Mouse (Mus musculus) heart, embryonic 14.5 days (tissue): ENCODE data around the gene Dtnb. TPM values are rescaled to one million over a fixed set of nuclear protein-coding genes. Genes with fewer than 3 reads are reported as not detected.

Experiments
- ATAC-seq: fragments of 200-750 bp; cut with Nextera tagmentation; 2 replicates; pipeline ENCODE4 v1.8.0; 2017; ENCODE audit warnings: low read depth, moderate TSS enrichment; ENCODE audit not compliant: insufficient number of reproducible peaks, insufficient read depth, low FRiP score
- H3K27ac ChIP-seq, 2 experiments: fragments of 200-500 bp in 1 of 2; fragments of 300-500 bp in 1 of 2; sonication (generic) in 1 of 2; replicated peaks in 1 of 2; 2 replicates each; pipeline ENCODE4 v1.5.1; 2012 to 2014; ENCODE audit warnings: low read depth in 2 of 2, low read length in 2 of 2, control low read depth in 1 of 2, mild to moderate bottlenecking in 1 of 2, mixed read lengths in 1 of 2; ENCODE audit not compliant: control insufficient read depth in 1 of 2, insufficient read depth in 1 of 2
- H3K27me3 ChIP-seq: fragments of 300-500 bp; sonication (generic); 2 replicates; pipeline ENCODE4 v1.6.1; 2014; ENCODE audit warnings: mild to moderate bottlenecking, low read length, control low read depth; ENCODE audit not compliant: control insufficient read depth, insufficient read depth
- H3K36me3 ChIP-seq: fragments of 300-500 bp; sonication (generic); 2 replicates; pipeline ENCODE4 v1.6.1; 2014; ENCODE audit warnings: mild to moderate bottlenecking, control low read depth, low read length, mixed read lengths; ENCODE audit not compliant: control insufficient read depth, insufficient read depth
- H3K4me1 ChIP-seq, 2 experiments: fragments of 200-500 bp in 1 of 2; fragments of 300-500 bp in 1 of 2; sonication (generic) in 1 of 2; 2 replicates each; pipeline ENCODE4 v1.6.1; 2012 to 2014; ENCODE audit warnings: low read length in 2 of 2, control low read depth in 1 of 2, mixed read lengths in 1 of 2; ENCODE audit not compliant: control insufficient read depth in 2 of 2, insufficient read depth in 2 of 2
- H3K4me2 ChIP-seq: fragments of 300-500 bp; sonication (generic); 2 replicates; pipeline ENCODE4 v1.6.1; 2014; ENCODE audit warnings: mild to moderate bottlenecking, low read length
- H3K4me3 ChIP-seq, 2 experiments: fragments of 200-500 bp in 1 of 2; fragments of 300-500 bp in 1 of 2; sonication (generic) in 1 of 2; 2 replicates each; pipeline ENCODE4 v1.5.1; 2012 to 2014; ENCODE audit warnings: low read length in 2 of 2, mild to moderate bottlenecking in 2 of 2, control low read depth in 1 of 2, low read depth in 1 of 2, moderate library complexity in 1 of 2; ENCODE audit not compliant: control insufficient read depth in 1 of 2, insufficient read depth in 1 of 2
- H3K9ac ChIP-seq: fragments of 300-500 bp; sonication (generic); 2 replicates; pipeline ENCODE4 v1.6.1; 2014; ENCODE audit warnings: mild to moderate bottlenecking, low read length
- H3K9me3 ChIP-seq: fragments of 300-500 bp; sonication (generic); 2 replicates; pipeline ENCODE4 v1.6.1; 2016; ENCODE audit warnings: low read length, control low read depth; ENCODE audit not compliant: control insufficient read depth
- WGBS: fragments of 180-500 bp; shearing (Covaris S2); extraction: QIAGEN DNeasy Blood & Tissue Kit; methylation state at CpG from one replicate; pipeline ENCODE4 v1.1.7; 2014; 5-methylcytosine and 5-hydroxymethylcytosine counted together
- polyA plus RNA-seq: library from polyadenylated mRNA; unstranded; fragments of >200 nt; fragmentation: Nextera tagmentation; extraction: Ambion mirVana; gene quantifications from 2 replicates; pipeline ENCODE4 v1.2.1, GENCODE M21; 2014

Dtnb gene
- polyA plus RNA-seq, 1 experiment from 2014 or later = 19.6 TPM

- Histone ChIP-seq H3K4me3 (no peak overlapping the region), H3K27me3 (no peaks in the 10 kb centered on the region), H3K4me2 (no peak overlapping the region), H3K9ac (no peak overlapping the region), H3K36me3 (no peaks in the 10 kb centered on the region), H3K4me1 (peaks cover 11 to 19% of the 10 kb centered on the region in 2 experiments), H3K9me3 (no peaks in the 10 kb centered on the region), H3K27ac (no peak overlapping the region)
- WGBS = 84% methylated on average over 6 of the region's 6 CpGs
- ATAC-seq = no peak
Measured at GRCm38 (mm10) chr12:3729521-3730075, 157.4 kb downstream of the Dtnb start.

- peaks cover 6 to 11% of the 10 kb centered on the region in 2 experiments for H3K4me1 ChIP-seq
- peak overlapping the region; percentile 14 to 39; a peak in 2 of 4 replicates for H3K27ac ChIP-seq
- no peaks in the 10 kb centered on the region for H3K9me3 ChIP-seq
- no peak overlapping the region for H3K4me3 ChIP-seq
- no peak overlapping the region for H3K4me2 ChIP-seq
- no peaks in the 10 kb centered on the region for H3K27me3 ChIP-seq
- 55% methylated on average over 11 of the region's 11 CpGs for WGBS
- no peak for ATAC-seq
- no peaks in the 10 kb centered on the region for H3K36me3 ChIP-seq
- H3K9ac ChIP-seq = no peak overlapping the region
Measured at GRCm38 (mm10) chr12:3732623-3733265, 160.6 kb downstream of the Dtnb start.

- Histone ChIP-seq H3K9me3 (no peaks in the 10 kb centered on the region), H3K36me3 (no peaks in the 10 kb centered on the region), H3K27ac (peak overlapping the region in 1 of 2 experiments; percentile 39; a peak in 2 of 4 replicates), H3K4me2 (no peak overlapping the region), H3K4me1 (peaks cover 6 to 11% of the 10 kb centered on the region in 2 experiments), H3K4me3 (no peak overlapping the region), H3K9ac (no peak overlapping the region), H3K27me3 (no peaks in the 10 kb centered on the region)
- WGBS = 43% methylated on average over 7 of the region's 7 CpGs
- ATAC-seq = no peak
Measured at GRCm38 (mm10) chr12:3733328-3733727, 161.1 kb downstream of the Dtnb start.

DNA sequence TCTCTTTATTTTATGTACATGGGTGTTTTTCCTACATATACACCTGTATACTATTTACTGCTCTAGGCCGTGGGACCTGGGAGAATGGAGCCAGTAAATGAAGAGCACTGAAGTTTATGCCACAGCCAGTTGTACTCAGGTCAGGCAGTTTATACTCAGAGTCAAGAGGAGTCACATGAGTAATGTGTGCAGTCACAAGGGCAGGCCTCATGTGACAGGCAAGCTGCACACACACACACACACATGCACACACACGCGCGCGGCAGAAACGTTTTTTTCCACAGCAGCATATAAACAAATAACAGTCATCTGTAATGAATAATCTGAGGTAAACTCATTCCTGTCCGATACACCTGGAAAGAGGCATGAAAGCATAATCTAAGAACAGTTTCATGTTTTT lies 164.8 kb downstream of the Dtnb start:
- Histone ChIP-seq H3K9me3 (no peaks in the 10 kb centered on the region), H3K4me3 (no peak overlapping the region), H3K4me1 (peaks cover 12 to 26% of the 10 kb centered on the region in 2 experiments), H3K27ac (no peak overlapping the region), H3K9ac (no peak overlapping the region), H3K4me2 (no peak overlapping the region), H3K27me3 (no peaks in the 10 kb centered on the region), H3K36me3 (no peaks in the 10 kb centered on the region)
- WGBS = 88% methylated on average over 7 of the region's 7 CpGs
- ATAC-seq = no peak

DNA sequence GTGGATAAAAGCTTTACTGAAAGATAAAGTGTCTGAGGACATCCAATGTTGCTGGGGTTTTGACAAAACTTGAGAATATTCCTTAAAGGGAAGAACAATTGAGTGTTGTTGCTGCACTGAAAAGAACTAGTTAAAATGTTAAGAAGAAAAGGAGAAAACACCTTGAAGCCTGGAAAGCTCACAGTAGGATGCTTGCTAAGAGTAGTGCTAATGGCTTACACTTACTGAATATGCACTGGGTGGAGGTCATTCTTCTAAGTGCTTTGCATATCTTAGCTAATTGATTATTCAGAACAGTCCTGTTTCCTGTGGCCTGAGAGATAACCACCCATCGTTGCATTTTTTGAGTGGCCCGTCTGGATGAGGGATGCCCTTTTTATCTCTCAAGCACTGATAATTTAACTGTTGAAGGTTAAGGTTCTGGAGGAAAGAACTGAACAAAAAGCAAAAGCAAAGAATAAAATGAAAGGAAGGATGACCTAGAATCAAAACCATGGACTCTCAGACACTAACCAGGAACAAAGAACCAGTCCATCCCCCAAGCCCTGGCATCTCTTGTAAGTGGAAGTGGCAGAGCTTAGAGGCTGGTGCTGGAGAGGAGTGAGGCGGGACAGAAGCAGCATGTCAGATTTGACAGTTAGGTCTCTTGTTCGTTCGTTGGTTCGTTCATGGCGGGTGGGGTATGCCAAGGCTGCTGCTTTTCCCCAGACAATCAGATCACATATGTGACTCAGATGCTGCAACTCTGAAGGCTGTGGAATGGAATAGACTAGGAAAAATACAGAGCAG lies 166.8 kb downstream of the Dtnb start:
- Histone ChIP-seq H3K9me3 (no peaks in the 10 kb centered on the region), H3K27me3 (no peaks in the 10 kb centered on the region), H3K4me3 (no peak overlapping the region), H3K4me1 (peaks cover 6 to 15% of the 10 kb centered on the region in 2 experiments), H3K27ac (no peak overlapping the region), H3K9ac (no peak overlapping the region), H3K4me2 (peak overlapping the region; percentile 2; the same call in 1 of the 2 replicates), H3K36me3 (no peaks in the 10 kb centered on the region)
- ATAC-seq = no peak
- 12% methylated on average over 7 of the region's 7 CpGs for WGBS

GRCm38 (mm10) chr12:3739749-3740704 lies 167.8 kb downstream of the Dtnb start:
- ATAC-seq = no peak
- peaks cover 6 to 15% of the 10 kb centered on the region in 2 experiments for H3K4me1 ChIP-seq
- H3K4me2 ChIP-seq = no peak overlapping the region
- no peaks in the 10 kb centered on the region for H3K36me3 ChIP-seq
- no peaks in the 10 kb centered on the region for H3K27me3 ChIP-seq
- no peaks in the 10 kb centered on the region for H3K9me3 ChIP-seq
- 65% methylated on average over 18 of the region's 18 CpGs for WGBS
- H3K27ac ChIP-seq = no peak overlapping the region
- H3K4me3 ChIP-seq = no peak overlapping the region
- H3K9ac ChIP-seq = no peak overlapping the region

DNA sequence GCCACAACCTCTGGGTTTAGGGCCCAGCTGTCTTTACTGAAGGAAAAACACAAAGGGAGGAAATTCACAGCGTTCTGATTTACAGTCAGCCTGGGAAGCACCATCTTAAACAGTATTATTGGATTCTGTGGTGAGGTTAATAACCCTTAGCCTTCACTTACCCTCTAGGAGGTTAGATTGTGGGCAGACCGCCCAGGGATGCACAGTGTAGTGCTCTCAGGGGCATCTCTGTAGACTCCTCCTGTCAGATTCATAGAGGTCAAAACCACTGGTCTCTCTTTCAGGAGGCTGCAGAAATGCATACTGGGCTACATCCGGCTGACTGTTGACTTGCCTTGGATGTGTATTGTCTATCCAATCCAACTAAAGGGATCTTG lies 168.5 kb downstream of the Dtnb start:
- Histone ChIP-seq H3K36me3 (no peaks in the 10 kb centered on the region), H3K4me1 (peaks cover 6 to 19% of the 10 kb centered on the region in 2 experiments), H3K9ac (no peak overlapping the region)

More for the DNA sequence above, 168.5 kb downstream of the Dtnb start:
- 76% methylated on average over 3 of the region's 3 CpGs for WGBS
- ATAC-seq = no peak
- H3K9me3 ChIP-seq = no peaks in the 10 kb centered on the region
- H3K4me2 ChIP-seq = no peak overlapping the region
- no peaks in the 10 kb centered on the region for H3K27me3 ChIP-seq
- H3K4me3 ChIP-seq = no peak overlapping the region
- no peak overlapping the region for H3K27ac ChIP-seq
